Mouse (Mus musculus): Measurements from ENCODE around the gene Olfr12. TPM values are rescaled to one million over a fixed set of nuclear protein-coding genes. Genes with fewer than 3 reads are reported as not detected.

The Olfr12 gene
- total and polyA plus RNA-seq, 2 experiments = not detected

- no peaks in the 10 kb centered on the region for H3K79me2 ChIP-seq (ENCODE audit: control insufficient read depth, insufficient read depth, low read length)
- H3K4me1 ChIP-seq (ENCODE audit: control insufficient read depth, insufficient read depth, low read length) = no peaks in the 10 kb centered on the region
- no peak overlapping the region for H3K9ac ChIP-seq (ENCODE audit: low read depth, low read length)
- TF ChIP-seq POLR2A (IDR thresholded peaks at IDR 0.05; ENCODE audit: extremely low read depth, insufficient read depth, low read length) = no peak
- no peak for TF ChIP-seq CTCF (IDR thresholded peaks at IDR 0.05; ENCODE audit: low read depth, low read length)
- no peak for DNase-seq (ENCODE audit: extremely low read depth, low read depth, low spot score)
- H3K4me3 ChIP-seq (ENCODE audit: insufficient read depth, low read depth, low read length) = no peak overlapping the region
- 60% methylated on average over 4 of the region's 4 CpGs for WGBS
- H3K27me3 ChIP-seq (ENCODE audit: control insufficient read depth, insufficient read depth, low read length) = 0 out of 2 replicates have a peak, but pooled peaks cover 2% of the 10 kb centered on the region
- H3K36me3 ChIP-seq (ENCODE audit: control insufficient read depth, insufficient read depth, low read length) = no peaks in the 10 kb centered on the region
- H3K27ac ChIP-seq (replicated peaks; ENCODE audit: insufficient read depth, low read depth, low read length) = no peak overlapping the region
Observed at GRCm38 (mm10) chr1:92607711-92608110, 9.9 kb upstream of the Olfr12 start.

GRCm38 (mm10) chr1:92611008-92611407, 6.6 kb upstream of the Olfr12 start:
- DNase-seq (ENCODE audit: extremely low read depth, low read depth, low spot score) = peak; percentile 24
- no peak overlapping the region for H3K4me3 ChIP-seq (ENCODE audit: insufficient read depth, low read depth, low read length)

GRCm38 (mm10) chr1:92613175-92613574, 4.4 kb upstream of the Olfr12 start:
- Histone ChIP-seq H3K79me2 (ENCODE audit: control insufficient read depth, insufficient read depth, low read length) (no peaks in the 10 kb centered on the region), H3K36me3 (ENCODE audit: control insufficient read depth, insufficient read depth, low read length) (no peaks in the 10 kb centered on the region), H3K4me1 (ENCODE audit: control insufficient read depth, insufficient read depth, low read length) (no peaks in the 10 kb centered on the region), H3K27me3 (ENCODE audit: control insufficient read depth, insufficient read depth, low read length) (0 out of 2 replicates have a peak, but pooled peaks cover 2% of the 10 kb centered on the region), H3K9ac (ENCODE audit: low read depth, low read length) (no peak overlapping the region), H3K27ac (replicated peaks; ENCODE audit: insufficient read depth, low read depth, low read length) (no peak overlapping the region), H3K4me3 (ENCODE audit: insufficient read depth, low read depth, low read length) (no peak overlapping the region)
- 47% methylated on average over 4 of the region's 4 CpGs for WGBS
- DNase-seq (ENCODE audit: extremely low read depth, low read depth, low spot score) = no peak
- no peak for TF ChIP-seq CTCF (IDR thresholded peaks at IDR 0.05; ENCODE audit: low read depth, low read length)
- no peak for TF ChIP-seq POLR2A (IDR thresholded peaks at IDR 0.05; ENCODE audit: extremely low read depth, insufficient read depth, low read length)

More at GRCm38 (mm10) chr1:92611008-92611407, 6.6 kb upstream of the Olfr12 start:
- Histone ChIP-seq H3K36me3 (ENCODE audit: control insufficient read depth, insufficient read depth, low read length) (no peaks in the 10 kb centered on the region), H3K27ac (replicated peaks; ENCODE audit: insufficient read depth, low read depth, low read length) (no peak overlapping the region), H3K4me1 (ENCODE audit: control insufficient read depth, insufficient read depth, low read length) (no peaks in the 10 kb centered on the region), H3K79me2 (ENCODE audit: control insufficient read depth, insufficient read depth, low read length) (no peaks in the 10 kb centered on the region), H3K9ac (ENCODE audit: low read depth, low read length) (no peak overlapping the region), H3K27me3 (ENCODE audit: control insufficient read depth, insufficient read depth, low read length) (0 out of 2 replicates have a peak, but pooled peaks cover 2% of the 10 kb centered on the region)
- TF ChIP-seq POLR2A (IDR thresholded peaks at IDR 0.05; ENCODE audit: extremely low read depth, insufficient read depth, low read length) (no peak), CTCF (IDR thresholded peaks at IDR 0.05; ENCODE audit: low read depth, low read length) (peak; percentile 70)
- 3% methylated on average over 5 of the region's 5 CpGs for WGBS

GRCm38 (mm10) chr1:92614516-92614915, 3.1 kb upstream of the Olfr12 start:
- Histone ChIP-seq H3K79me2 (ENCODE audit: control insufficient read depth, insufficient read depth, low read length) (no peaks in the 10 kb centered on the region), H3K9ac (ENCODE audit: low read depth, low read length) (no peak overlapping the region), H3K36me3 (ENCODE audit: control insufficient read depth, insufficient read depth, low read length) (no peaks in the 10 kb centered on the region), H3K27ac (replicated peaks; ENCODE audit: insufficient read depth, low read depth, low read length) (no peak overlapping the region), H3K4me1 (ENCODE audit: control insufficient read depth, insufficient read depth, low read length) (no peaks in the 10 kb centered on the region), H3K27me3 (ENCODE audit: control insufficient read depth, insufficient read depth, low read length) (0 out of 2 replicates have a peak, but pooled peaks cover 2% of the 10 kb centered on the region), H3K4me3 (ENCODE audit: insufficient read depth, low read depth, low read length) (no peak overlapping the region)
- 5% methylated on average over 1 of the region's 1 CpGs for WGBS
- peak; percentile 13 for DNase-seq (ENCODE audit: extremely low read depth, low read depth, low spot score)
- TF ChIP-seq CTCF (IDR thresholded peaks at IDR 0.05; ENCODE audit: low read depth, low read length) (peak; percentile 38; the same call in 1 of the 2 replicates), POLR2A (IDR thresholded peaks at IDR 0.05; ENCODE audit: extremely low read depth, insufficient read depth, low read length) (no peak)

- Histone ChIP-seq H3K27me3 (ENCODE audit: control insufficient read depth, insufficient read depth, low read length) (0 out of 2 replicates have a peak, but pooled peaks cover 2% of the 10 kb centered on the region), H3K4me1 (ENCODE audit: control insufficient read depth, insufficient read depth, low read length) (no peaks in the 10 kb centered on the region), H3K79me2 (ENCODE audit: control insufficient read depth, insufficient read depth, low read length) (no peaks in the 10 kb centered on the region), H3K9ac (ENCODE audit: low read depth, low read length) (no peak overlapping the region), H3K27ac (replicated peaks; ENCODE audit: insufficient read depth, low read depth, low read length) (no peak overlapping the region), H3K4me3 (ENCODE audit: insufficient read depth, low read depth, low read length) (no peak overlapping the region), H3K36me3 (ENCODE audit: control insufficient read depth, insufficient read depth, low read length) (no peaks in the 10 kb centered on the region)
- DNase-seq (ENCODE audit: extremely low read depth, low read depth, low spot score) = peak; percentile 5
- TF ChIP-seq CTCF (IDR thresholded peaks at IDR 0.05; ENCODE audit: low read depth, low read length) (no peak), POLR2A (IDR thresholded peaks at IDR 0.05; ENCODE audit: extremely low read depth, insufficient read depth, low read length) (no peak)
- WGBS = 45% methylated on average over 1 of the region's 1 CpGs
Observed at GRCm38 (mm10) chr1:92616046-92616445, 1.5 kb upstream of the Olfr12 start.

- H3K4me1 ChIP-seq (ENCODE audit: control insufficient read depth, insufficient read depth, low read length) = no peaks in the 10 kb centered on the region
- WGBS = 29% methylated on average over 4 of the region's 4 CpGs
- DNase-seq (ENCODE audit: extremely low read depth, low read depth, low spot score) = no peak
- H3K4me3 ChIP-seq (ENCODE audit: insufficient read depth, low read depth, low read length) = no peak overlapping the region
- no peaks in the 10 kb centered on the region for H3K36me3 ChIP-seq (ENCODE audit: control insufficient read depth, insufficient read depth, low read length)
- H3K79me2 ChIP-seq (ENCODE audit: control insufficient read depth, insufficient read depth, low read length) = no peaks in the 10 kb centered on the region
- no peaks in the 10 kb centered on the region for H3K27me3 ChIP-seq (ENCODE audit: control insufficient read depth, insufficient read depth, low read length)
- no peak for TF ChIP-seq CTCF (IDR thresholded peaks at IDR 0.05; ENCODE audit: low read depth, low read length)
- no peak for TF ChIP-seq POLR2A (IDR thresholded peaks at IDR 0.05; ENCODE audit: extremely low read depth, insufficient read depth, low read length)
- no peak overlapping the region for H3K27ac ChIP-seq (replicated peaks; ENCODE audit: insufficient read depth, low read depth, low read length)
- no peak overlapping the region for H3K9ac ChIP-seq (ENCODE audit: low read depth, low read length)
Observed at GRCm38 (mm10) chr1:92618360-92618759, 772 bp downstream of the Olfr12 start.

Data from liver, adult 2 months (tissue).